Mouse (Mus musculus): ENCODE measurements around the gene Scd2.

The Scd2 gene

DNA sequence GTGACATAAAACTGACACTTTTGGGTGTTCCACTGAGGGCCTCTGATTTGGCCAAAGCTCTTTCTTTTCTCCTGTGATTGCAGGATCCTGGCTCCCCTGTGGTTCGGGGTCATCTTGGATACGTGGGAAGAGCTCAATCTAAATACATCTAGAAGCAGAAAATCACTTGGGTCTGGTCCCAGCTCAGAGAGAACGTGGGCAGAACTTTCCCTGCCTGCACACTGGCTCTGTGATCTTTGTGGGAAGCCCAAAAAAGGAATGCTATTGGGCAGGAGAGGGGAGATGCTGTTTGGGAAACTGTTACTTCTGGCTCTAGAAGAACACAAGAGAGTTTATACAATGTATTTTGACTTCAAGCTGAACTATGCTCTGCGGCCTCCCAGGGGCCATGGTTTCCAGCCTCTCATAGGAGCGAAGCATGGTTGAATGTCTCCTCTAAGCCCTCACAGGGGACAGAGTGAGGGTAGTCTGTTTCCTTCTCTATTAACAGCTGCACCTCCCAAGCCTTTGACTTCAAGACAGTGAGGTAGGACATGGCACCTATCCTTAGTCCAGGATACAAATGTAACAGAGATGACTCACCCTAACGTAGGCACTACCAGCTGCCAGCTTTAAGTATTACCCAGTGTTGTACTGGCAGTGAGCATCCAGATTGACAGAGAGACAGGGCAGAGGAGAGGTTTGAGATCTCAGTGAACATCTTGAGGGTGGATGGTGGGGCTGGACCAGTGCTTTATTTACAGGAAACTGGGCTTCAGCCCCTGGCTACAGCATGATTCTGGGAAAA lies 42.6 kb downstream of the Scd2 start:
- ATAC-seq (ENCODE audit: insufficient number of reproducible peaks, low FRiP score, low TSS enrichment), result no peak

DNA sequence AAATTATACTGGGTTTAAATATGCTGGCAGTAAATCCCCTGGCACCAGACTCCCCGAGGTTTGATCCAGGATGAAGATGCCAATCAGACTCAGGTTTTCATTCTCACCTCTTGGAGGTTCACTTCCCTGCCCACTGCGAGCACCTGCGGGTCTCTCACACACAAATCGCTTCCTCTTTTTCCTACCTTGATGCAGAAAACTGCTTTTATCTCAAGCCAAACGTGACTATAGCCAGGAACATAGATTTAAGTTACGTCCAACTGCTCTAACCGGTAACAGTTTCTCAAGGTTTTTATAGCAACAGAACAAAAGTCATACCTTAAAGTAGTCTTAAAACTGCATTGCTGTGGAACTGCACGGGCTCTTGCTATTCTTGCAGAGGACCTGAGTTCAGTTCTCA lies 56.2 kb downstream of the Scd2 start:
- no peak for ATAC-seq (ENCODE audit: insufficient number of reproducible peaks, low FRiP score, low TSS enrichment)

GRCm38 (mm10) chr19:44351756-44352155 lies 58.3 kb downstream of the Scd2 start:
- ATAC-seq (ENCODE audit: insufficient number of reproducible peaks, low FRiP score, low TSS enrichment), result no peak

Measured in cerebellum, adult (tissue).